Mouse (Mus musculus) small intestine, adult 10 weeks (tissue): ENCODE results near the gene Otog. TPM values are rescaled to one million over a fixed set of nuclear protein-coding genes. Genes with fewer than 3 reads are reported as not detected.

ENCODE experiments used
- polyA plus RNA-seq: library from polyadenylated mRNA; stranded (reverse); fragments of 350-450 nt; fragmentation: Illumina TruSeq; extraction: RNeasy Lipid Tissue Mini Kit (QIAGEN cat#74804); gene quantifications from one replicate; pipeline ENCODE4 v1.2.3, GENCODE M21; 2014; ENCODE audit warnings: low replicate concordance

Otog gene
- not detected for polyA plus RNA-seq

DNA sequence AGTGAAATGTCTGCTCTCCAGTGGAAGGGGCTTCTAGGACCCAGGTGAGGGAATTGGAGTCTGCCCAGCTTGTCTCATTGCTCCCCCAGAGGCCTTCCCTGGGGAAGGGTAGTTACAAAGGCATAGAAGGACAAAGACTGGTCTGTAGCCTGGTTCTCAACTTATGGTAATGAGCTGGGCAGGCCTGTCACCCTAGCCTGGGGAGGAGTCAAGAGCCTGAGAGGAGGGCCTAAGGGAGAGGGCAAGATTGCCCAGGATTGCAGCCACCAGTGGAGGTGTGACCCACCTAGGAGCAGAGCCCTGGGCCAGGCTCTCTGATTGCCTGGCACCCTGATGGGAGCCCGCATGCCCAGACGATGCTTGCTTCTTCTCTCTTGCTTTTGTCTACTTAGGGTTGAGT, at the start of gene Otog:
Gene Otog, plus strand, starts transcription at position 292 of the 400 bp plus-strand sequence.

DNA sequence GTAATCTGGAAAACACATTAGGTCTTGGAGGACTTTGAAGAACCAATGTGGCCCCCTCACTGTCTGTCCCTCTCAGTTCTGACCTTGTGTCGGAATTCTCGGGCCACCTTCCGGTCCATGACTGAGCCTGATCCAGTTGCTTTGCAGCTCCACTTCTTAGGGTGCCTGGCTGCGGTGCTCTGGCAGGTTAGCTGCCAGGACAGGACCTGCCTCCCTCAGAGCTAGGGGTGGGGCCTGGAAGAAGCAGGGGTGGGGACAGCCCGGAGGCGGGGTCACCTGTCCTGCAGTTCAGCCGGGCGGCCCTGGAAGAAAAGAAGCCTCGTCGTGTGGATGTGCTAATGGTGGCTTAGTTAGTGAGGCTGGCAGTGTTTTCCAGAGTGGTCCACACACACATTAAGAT, 2.4 kb upstream of the Otog start, which contains the start of gene Ush1c:
Gene Ush1c, minus strand, starts transcription at position 158 of the 400 bp plus-strand sequence.

Other genes starting within 250 kb of the Otog start
- 0.37 TPM for gene Abcc6, start 210.7 kb upstream of the Otog start, polyA plus RNA-seq
- gene Nomo1, start 207.3 kb upstream of the Otog start, polyA plus RNA-seq = 4.3 TPM
- gene Kcnj11, start 140.2 kb upstream of the Otog start, polyA plus RNA-seq = not detected
- not detected for gene Abcc8, start 61.0 kb upstream of the Otog start, polyA plus RNA-seq
- gene Ush1c, start 2.5 kb upstream of the Otog start, polyA plus RNA-seq = 3.9 TPM
- not detected for gene Myod1, start 135.5 kb downstream of the Otog start, polyA plus RNA-seq
- 0.07 TPM for gene Kcnc1, start 155.5 kb downstream of the Otog start, polyA plus RNA-seq